Mouse (Mus musculus) kidney, embryonic 15.5 days (tissue): ENCODE measurements around the gene Nat8f2. TPM values are rescaled to one million over a fixed set of nuclear protein-coding genes. Genes with fewer than 3 reads are reported as not detected.
A peak's percentile ranks its signal among the peaks of the same experiment; 100 is the strongest.
"Not testable (repeated sequence)": the region's sequence is repeated elsewhere in the genome, so short reads cannot be mapped to it uniquely, and the experiment has no call there.

ENCODE experiments used
- ATAC-seq: fragments of 200-750 bp; cut with Nextera tagmentation; replicated peaks from 2 replicates; pipeline ENCODE4 v1.8.0; 2017; ENCODE audit warnings: moderate TSS enrichment; ENCODE audit not compliant: low FRiP score
- H3K27ac ChIP-seq: fragments of 300-500 bp; sonication (generic); 2 replicates; pipeline ENCODE4 v1.5.1; 2015; ENCODE audit warnings: mild to moderate bottlenecking, inconsistent platforms
- H3K27me3 ChIP-seq: fragments of 300-500 bp; sonication (generic); 2 replicates; pipeline ENCODE4 v1.6.1; 2015; ENCODE audit warnings: inconsistent platforms
- H3K36me3 ChIP-seq: fragments of 300-500 bp; sonication (generic); 2 replicates; pipeline ENCODE4 v1.6.1; 2015; ENCODE audit warnings: inconsistent platforms
- H3K4me1 ChIP-seq: fragments of 300-500 bp; sonication (generic); 2 replicates; pipeline ENCODE4 v1.6.1; 2015; ENCODE audit warnings: inconsistent platforms
- H3K4me2 ChIP-seq: fragments of 300-500 bp; sonication (generic); 2 replicates; pipeline ENCODE4 v1.6.1; 2015; ENCODE audit warnings: moderate library complexity, mild to moderate bottlenecking, inconsistent platforms
- H3K4me3 ChIP-seq: fragments of 300-500 bp; sonication (generic); replicated peaks from 2 replicates; pipeline ENCODE4 v1.5.1; 2015; ENCODE audit warnings: mild to moderate bottlenecking, inconsistent platforms
- H3K9ac ChIP-seq: fragments of 300-500 bp; sonication (generic); 2 replicates; pipeline ENCODE4 v1.6.1; 2015; ENCODE audit warnings: mild to moderate bottlenecking, inconsistent platforms
- H3K9me3 ChIP-seq: fragments of 300-500 bp; sonication (generic); replicated peaks from 2 replicates; pipeline ENCODE4 v1.6.1; 2016; ENCODE audit warnings: inconsistent platforms
- WGBS: fragments of 180-500 bp; shearing (Covaris S2); methylation state at CpG from one replicate; pipeline ENCODE4 v1.1.7; 2015; ENCODE audit warnings: mixed read lengths; 5-methylcytosine and 5-hydroxymethylcytosine counted together
- polyA plus RNA-seq: library from polyadenylated mRNA; unstranded; fragments of >200 nt; fragmentation: Nextera tagmentation; extraction: Ambion mirVana; gene quantifications from 2 replicates; pipeline ENCODE4 v1.2.1, GENCODE M21; 2015

The Nat8f2 gene
- 1.2 and 1.5 TPM in 2 replicates for polyA plus RNA-seq

- not testable (repeated sequence) for H3K4me3 ChIP-seq, H3K27me3 ChIP-seq, H3K9ac ChIP-seq, H3K27ac ChIP-seq, H3K36me3 ChIP-seq, H3K9me3 ChIP-seq
- Histone ChIP-seq H3K4me2 (peak within 1 kb of the TSS; percentile 35), H3K4me1 (peaks cover 18% of the 10 kb centered on the region; the same call in 1 of the 2 replicates)
- WGBS, result 58% methylated on average over 5 of the region's 5 CpGs
- peak; percentile 46; the same call in 1 of the 2 replicates for ATAC-seq
Measured at GRCm38 (mm10) chr6:85869006-85869405, at the start of gene Nat8f2. Gene Nat8f2 (minus strand): TSS chr6:85869158.

DNA sequence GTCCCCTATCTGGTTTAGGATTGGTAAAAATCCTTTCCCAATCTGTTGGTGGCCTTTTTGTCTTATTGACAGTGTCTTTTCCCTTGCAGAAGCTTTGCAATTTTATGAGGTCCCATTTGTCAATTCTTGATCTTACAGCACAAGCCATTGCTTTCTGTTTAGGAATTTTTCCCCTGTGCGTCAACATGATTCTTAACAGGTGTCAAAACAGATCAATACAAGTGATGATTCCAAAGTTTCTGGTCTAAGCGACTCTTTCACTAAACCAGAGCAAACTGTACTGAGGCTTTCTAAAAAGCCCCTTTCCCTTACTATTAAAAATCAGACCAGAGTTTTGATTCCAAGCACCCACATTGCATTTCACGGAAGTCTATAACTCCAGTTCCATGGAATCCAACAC lies 49.4 kb upstream of the Nat8f2 start:
- H3K4me3 ChIP-seq, H3K9me3 ChIP-seq, H3K27me3 ChIP-seq, ATAC-seq, H3K4me2 ChIP-seq, H3K9ac ChIP-seq, H3K27ac ChIP-seq: not testable (repeated sequence)
- peaks cover 21% of the 10 kb centered on the region for H3K36me3 ChIP-seq
- H3K4me1 ChIP-seq, result peaks cover 13% of the 10 kb centered on the region
- 98% methylated on average over 3 of the region's 3 CpGs for WGBS

- H3K36me3 ChIP-seq, result peaks cover 6% of the 10 kb centered on the region; the same call in 1 of the 2 replicates
- H3K9ac ChIP-seq, result peak overlapping the region; percentile 78
- H3K4me2 ChIP-seq, result peak overlapping the region; percentile 76
- H3K4me3 ChIP-seq, result peak overlapping the region; percentile 68
- no peaks in the 10 kb centered on the region for H3K27me3 ChIP-seq
- H3K4me1 ChIP-seq, result peaks cover 13% of the 10 kb centered on the region
- peak overlapping the region; percentile 94 for H3K27ac ChIP-seq
- H3K9me3 ChIP-seq, result no peaks in the 10 kb centered on the region
- WGBS, result 81% methylated on average over 6 of the region's 6 CpGs
- ATAC-seq, result no peak
Measured at GRCm38 (mm10) chr6:85916596-85916995, 47.6 kb upstream of the Nat8f2 start.

- peak within 1 kb of the TSS; percentile 76 for H3K4me2 ChIP-seq
- H3K4me3 ChIP-seq, result peak within 1 kb of the TSS; percentile 68
- under 1% methylated on average over 61 of the region's 61 CpGs for WGBS
- not testable (repeated sequence) for H3K9me3 ChIP-seq, H3K36me3 ChIP-seq, H3K27me3 ChIP-seq
- peak; percentile 97 for ATAC-seq
- H3K9ac ChIP-seq, result peak within 1 kb of the TSS; percentile 78
- H3K4me1 ChIP-seq, result peaks cover 13% of the 10 kb centered on the region
- peak within 1 kb of the TSS; percentile 94 for H3K27ac ChIP-seq
Measured at GRCm38 (mm10) chr6:85915539-85916513, 46.9 kb upstream of the Nat8f2 start, which contains the start of gene Nat8f1. Gene Nat8f1 (minus strand): TSS chr6:85915687.

DNA sequence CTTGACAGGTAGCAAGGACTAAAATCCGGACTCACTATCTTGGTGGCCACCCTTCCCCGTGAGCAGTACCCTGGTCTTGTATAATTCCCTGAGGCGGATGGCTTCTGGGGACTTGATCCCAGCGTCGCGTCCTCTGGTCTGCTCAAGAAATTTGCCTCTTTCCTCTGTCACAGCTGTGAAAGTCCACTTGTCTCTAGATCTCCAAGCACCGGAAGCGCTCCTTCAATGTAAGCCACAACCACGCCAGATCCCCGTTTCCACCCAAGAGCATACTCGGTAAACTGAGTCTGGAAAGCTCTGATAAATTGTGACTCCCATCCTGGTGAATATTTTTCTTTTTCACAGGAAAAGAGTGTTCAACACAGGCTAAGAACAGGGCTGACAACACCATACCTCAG lies 46.2 kb upstream of the Nat8f2 start:
- peak; percentile 19; the same call in 1 of the 2 replicates for ATAC-seq
- no peaks in the 10 kb centered on the region for H3K27me3 ChIP-seq
- 3% methylated on average over 11 of the region's 11 CpGs for WGBS

DNA sequence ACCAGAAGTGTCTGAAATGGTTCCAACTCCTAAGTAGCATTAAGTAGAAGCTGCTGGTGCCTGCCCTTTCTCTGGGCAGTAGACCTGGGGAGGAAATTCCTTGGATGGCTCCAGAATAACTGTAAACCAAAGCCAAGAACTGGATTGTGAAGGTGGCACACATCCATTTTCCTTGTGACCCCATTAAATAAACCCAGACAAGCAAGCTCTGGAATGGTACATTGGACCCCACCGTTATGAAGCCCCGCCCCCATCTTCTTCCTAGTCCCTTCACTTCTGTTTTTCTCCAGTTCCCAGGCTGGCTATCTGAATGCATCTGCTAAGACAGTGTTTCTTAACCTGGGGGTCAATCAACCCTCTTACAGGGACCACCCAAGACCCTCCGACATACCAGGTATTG lies 42.6 kb upstream of the Nat8f2 start, which contains the start of gene Tprkb:
Gene Tprkb, plus strand, starts transcription at position 279 of the 400 bp plus-strand sequence.
- ATAC-seq, result no peak
- no peak within 1 kb of the TSS for H3K4me3 ChIP-seq
- no peaks in the 10 kb centered on the region for H3K36me3 ChIP-seq

More for the DNA sequence above, 46.2 kb upstream of the Nat8f2 start:
- Histone ChIP-seq H3K9ac (peak overlapping the region; percentile 78), H3K9me3 (no peaks in the 10 kb centered on the region), H3K4me1 (peaks cover 13% of the 10 kb centered on the region), H3K27ac (peak overlapping the region; percentile 94), H3K4me2 (peak overlapping the region; percentile 76), H3K4me3 (peak overlapping the region; percentile 68), H3K36me3 (no peaks in the 10 kb centered on the region)

GRCm38 (mm10) chr6:85909704-85910103 lies 40.7 kb upstream of the Nat8f2 start:
- Histone ChIP-seq H3K36me3 (no peaks in the 10 kb centered on the region), H3K4me1 (0 out of 2 replicates have a peak, but pooled peaks cover 2% of the 10 kb centered on the region), H3K4me3 (no peak overlapping the region), H3K4me2 (no peak overlapping the region), H3K9me3 (no peaks in the 10 kb centered on the region), H3K9ac (no peak overlapping the region), H3K27me3 (no peaks in the 10 kb centered on the region), H3K27ac (no peak overlapping the region)
- ATAC-seq, result no peak
- WGBS, result 90% methylated on average over 1 of the region's 1 CpGs

More for the DNA sequence above, 42.6 kb upstream of the Nat8f2 start, which contains the start of gene Tprkb:
- no peaks in the 10 kb centered on the region for H3K9me3 ChIP-seq
- 93% methylated on average over 3 of the region's 3 CpGs for WGBS
- no peak within 1 kb of the TSS for H3K9ac ChIP-seq
- peaks cover 12% of the 10 kb centered on the region for H3K4me1 ChIP-seq
- no peak within 1 kb of the TSS for H3K4me2 ChIP-seq
- H3K27ac ChIP-seq, result no peak within 1 kb of the TSS
- H3K27me3 ChIP-seq, result no peaks in the 10 kb centered on the region

- H3K4me3 ChIP-seq, result no peak overlapping the region
- ATAC-seq, result no peak
- no peaks in the 10 kb centered on the region for H3K27me3 ChIP-seq
- H3K27ac ChIP-seq, result no peak overlapping the region
- no peak overlapping the region for H3K4me2 ChIP-seq
- no peaks in the 10 kb centered on the region for H3K4me1 ChIP-seq
- H3K36me3 ChIP-seq, result no peaks in the 10 kb centered on the region
- no peak overlapping the region for H3K9ac ChIP-seq
- no peaks in the 10 kb centered on the region for H3K9me3 ChIP-seq
- 68% methylated on average over 3 of the region's 3 CpGs for whole genome bisulfite sequencing
Measured at GRCm38 (mm10) chr6:85908341-85908740, 39.4 kb upstream of the Nat8f2 start.

GRCm38 (mm10) chr6:85906911-85907351 lies 38.0 kb upstream of the Nat8f2 start:
- 61% methylated on average over 2 of the region's 2 CpGs for WGBS

DNA sequence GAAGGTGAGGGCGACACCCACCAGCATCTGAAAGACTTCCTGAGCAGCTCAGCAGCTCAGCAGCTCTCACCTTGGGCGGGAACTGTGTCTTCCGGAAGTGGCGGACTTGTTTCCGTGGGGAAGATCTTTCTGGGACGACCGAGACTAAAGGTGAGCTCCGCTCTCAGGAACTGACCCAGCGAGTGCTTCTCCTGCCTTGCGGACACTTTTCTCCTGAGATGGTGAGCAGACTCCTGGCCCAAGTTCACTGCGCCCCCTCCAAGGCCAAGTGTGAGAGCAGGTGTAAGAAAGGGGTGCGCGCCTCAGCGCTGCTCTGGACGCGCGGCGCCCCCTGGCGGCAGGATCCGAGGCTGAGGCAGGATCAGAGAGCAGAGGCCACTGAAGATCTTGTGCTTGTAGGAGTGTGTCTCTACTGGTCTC lies 35.7 kb upstream of the Nat8f2 start, which contains the start of gene Nat8f4:
Gene Nat8f4, minus strand, starts transcription at position 243 of the 420 bp plus-strand sequence.
- Histone ChIP-seq H3K4me2 (peak within 1 kb of the TSS; percentile 53), H3K4me3 (peak within 1 kb of the TSS; percentile 38)
- H3K9me3 ChIP-seq, H3K27ac ChIP-seq, H3K27me3 ChIP-seq, H3K4me1 ChIP-seq, H3K36me3 ChIP-seq, H3K9ac ChIP-seq: not testable (repeated sequence)
- ATAC-seq, result peak; percentile 67
- WGBS, result 18% methylated on average over 20 of the region's 20 CpGs

More at GRCm38 (mm10) chr6:85906911-85907351, 38.0 kb upstream of the Nat8f2 start:
- H3K4me2 ChIP-seq, H3K9ac ChIP-seq, H3K27me3 ChIP-seq, H3K4me1 ChIP-seq, H3K9me3 ChIP-seq, H3K36me3 ChIP-seq, H3K4me3 ChIP-seq, H3K27ac ChIP-seq: not testable (repeated sequence)
- ATAC-seq, result 0 out of 2 replicates have a peak, but pooled peaks have one; percentile 13

- Histone ChIP-seq H3K4me3 (no peak overlapping the region), H3K9ac (no peak overlapping the region), H3K36me3 (no peaks in the 10 kb centered on the region), H3K9me3 (no peaks in the 10 kb centered on the region), H3K27ac (no peak overlapping the region), H3K27me3 (no peaks in the 10 kb centered on the region), H3K4me2 (no peak overlapping the region), H3K4me1 (no peaks in the 10 kb centered on the region)
- 96% methylated on average over 2 of the region's 2 CpGs for WGBS
- ATAC-seq, result no peak
Measured at GRCm38 (mm10) chr6:85902303-85902702, 33.3 kb upstream of the Nat8f2 start.
